Mouse (Mus musculus): ENCODE results near the gene Aqp7. TPM values are rescaled to one million over a fixed set of nuclear protein-coding genes. Genes with fewer than 3 reads are reported as not detected.

Gene Aqp7
- total RNA-seq, 2 experiments from 2014 or later = 11.5 to 11.7 TPM

GRCm38 (mm10) chr4:41000271-41000670, 47.7 kb downstream of the Aqp7 start:
- DNase-seq = no peak

DNA sequence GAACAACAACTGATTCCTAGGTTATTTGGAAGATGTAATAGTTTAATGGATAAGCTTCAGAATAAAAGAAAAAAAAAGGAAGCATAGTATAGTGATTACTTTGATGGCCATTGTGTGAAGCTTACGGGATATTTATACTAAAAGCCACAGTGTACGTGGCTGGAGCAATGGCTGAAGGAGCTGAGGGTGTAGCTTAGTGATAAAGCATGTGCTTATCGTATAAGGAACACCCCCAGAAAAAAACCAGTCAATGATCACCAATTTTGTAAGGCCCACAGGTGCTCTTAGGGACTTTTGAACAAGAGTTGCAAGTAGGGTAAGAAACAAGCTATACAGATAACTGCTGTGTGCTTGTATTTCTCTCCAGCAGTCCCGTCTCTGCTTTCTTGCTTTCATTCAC, 50.0 kb downstream of the Aqp7 start:
- DNase-seq = no peak

- no peak for DNase-seq
Observed at GRCm38 (mm10) chr4:40996302-40996701, 51.6 kb downstream of the Aqp7 start.

DNA sequence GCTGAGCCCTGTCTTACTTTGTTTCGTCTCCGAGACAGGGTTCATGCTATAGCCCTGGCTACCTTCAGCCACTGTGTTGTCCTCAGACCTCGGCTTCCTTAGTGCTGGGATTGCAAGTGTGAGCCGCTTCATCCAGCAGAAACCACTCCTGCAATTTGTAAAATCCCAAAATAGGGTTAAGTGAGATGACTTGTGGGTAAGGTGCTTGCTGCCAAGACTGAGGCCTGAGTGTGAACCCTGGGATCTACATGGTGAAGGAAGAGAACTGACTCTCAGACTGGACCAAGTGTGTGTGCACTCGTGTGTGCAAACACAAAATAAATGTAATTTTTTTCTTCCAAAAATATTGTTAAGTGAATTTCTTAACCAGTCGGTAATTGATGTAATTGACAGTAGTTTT, 58.3 kb downstream of the Aqp7 start:
- DNase-seq = no peak

- peak; percentile 72 for DNase-seq
Observed at GRCm38 (mm10) chr4:40983686-40984085, 64.3 kb downstream of the Aqp7 start.

Small RNAs within 50 kb of the gene (microRNA-seq; reads per million reads assigned to microRNA genes)
- 0.35 to 0.41 reads per million in 2 experiments for gene Mir3094

Other genes with a start within 250 kb of the Aqp7 start
- 10 to 100 TPM; 92.2 to 93.6 TPM for gene B4galt1, start 194.1 kb downstream of the Aqp7 start, total RNA-seq (2021)
- gene Spink4, start 128.1 kb downstream of the Aqp7 start, total RNA-seq (2021) = 1 to 10 TPM; 2.7 to 2.8 TPM
- gene Bag1, start 99.8 kb downstream of the Aqp7 start, total RNA-seq (2021) = 100 to 1,000 TPM; 196 to 204 TPM
- 10 to 100 TPM; 37.9 to 38.5 TPM for gene Chmp5, start 99.7 kb downstream of the Aqp7 start, total RNA-seq (2021)
- 10 to 100 TPM; 35.8 to 38.5 TPM for gene Nfx1, start 77.2 kb downstream of the Aqp7 start, total RNA-seq (2021)
- gene Aqp3, start 50.0 kb upstream of the Aqp7 start, total RNA-seq (2021) = under 1 TPM; 0.14 to 0.19 TPM
- gene Nol6, start 76.3 kb upstream of the Aqp7 start, total RNA-seq (2021) = 10 to 100 TPM; 22.2 to 24.9 TPM
- 100 to 1,000 TPM; 120 to 121 TPM for gene Ube2r2, start 87.6 kb upstream of the Aqp7 start, total RNA-seq (2021)
- gene Ubap2, start 227.0 kb upstream of the Aqp7 start, total RNA-seq (2021) = 10 to 100 TPM; 79.9 to 89.9 TPM